Mouse (Mus musculus): ENCODE measurements around the gene Cblc.

Cblc gene

GRCm38 (mm10) chr7:19749389-19750216, 47.0 kb downstream of the Cblc start:
- DNase-seq = peak; percentile 88

- no peak for DNase-seq
Measured at GRCm38 (mm10) chr7:19748219-19749195, 48.1 kb downstream of the Cblc start.

GRCm38 (mm10) chr7:19747420-19748218, 49.0 kb downstream of the Cblc start:
- DNase-seq = no peak

GRCm38 (mm10) chr7:19746426-19747201, 50.0 kb downstream of the Cblc start:
- DNase-seq = no peak

- DNase-seq = no peak
Measured at GRCm38 (mm10) chr7:19745971-19746370, 50.6 kb downstream of the Cblc start.

- no peak for DNase-seq
Measured at GRCm38 (mm10) chr7:19744590-19745385, 51.8 kb downstream of the Cblc start.

GRCm38 (mm10) chr7:19743791-19744190, 52.8 kb downstream of the Cblc start:
- no peak for DNase-seq

GRCm38 (mm10) chr7:19742468-19742867, 54.1 kb downstream of the Cblc start:
- DNase-seq = no peak

- no peak for DNase-seq
Measured at GRCm38 (mm10) chr7:19741329-19742031, 55.1 kb downstream of the Cblc start.

- no peak for DNase-seq
Measured at GRCm38 (mm10) chr7:19740269-19740668, 56.3 kb downstream of the Cblc start.

- DNase-seq = no peak
Measured at GRCm38 (mm10) chr7:19738771-19739170, 57.8 kb downstream of the Cblc start.

DNA sequence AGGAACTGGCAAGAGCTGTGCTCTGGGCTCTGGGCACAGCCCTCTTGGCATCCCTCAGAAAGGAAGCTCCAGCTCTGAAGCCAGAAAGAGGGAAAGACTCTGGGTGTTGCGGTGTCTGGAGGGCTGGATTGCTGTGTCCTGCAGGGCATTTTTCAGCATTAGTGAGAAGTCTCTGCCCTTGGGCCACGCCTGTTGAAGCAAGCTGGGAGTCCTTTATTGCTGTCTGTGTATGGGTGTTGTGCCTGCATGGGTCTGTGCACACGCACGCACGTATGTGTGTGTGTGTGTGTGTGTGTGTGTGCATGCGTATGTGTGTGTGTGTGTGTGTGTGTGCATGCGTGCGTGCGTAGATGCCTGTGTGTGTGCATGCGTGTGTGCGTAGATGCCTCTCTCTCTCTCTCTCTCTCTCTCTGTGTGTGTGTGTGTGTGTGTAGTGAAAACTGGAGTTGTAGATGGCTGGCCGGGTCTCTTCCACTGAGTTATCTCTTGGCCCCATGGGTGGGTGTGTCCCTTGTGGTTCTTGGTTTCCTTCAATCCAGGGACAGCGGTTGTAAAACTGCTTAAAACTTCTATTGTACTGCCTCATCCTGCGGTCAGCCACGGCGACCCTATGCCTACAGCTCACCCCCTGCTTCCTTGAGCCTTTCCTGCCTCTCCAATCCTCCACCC, 60.1 kb downstream of the Cblc start:
- no peak for DNase-seq

DNA sequence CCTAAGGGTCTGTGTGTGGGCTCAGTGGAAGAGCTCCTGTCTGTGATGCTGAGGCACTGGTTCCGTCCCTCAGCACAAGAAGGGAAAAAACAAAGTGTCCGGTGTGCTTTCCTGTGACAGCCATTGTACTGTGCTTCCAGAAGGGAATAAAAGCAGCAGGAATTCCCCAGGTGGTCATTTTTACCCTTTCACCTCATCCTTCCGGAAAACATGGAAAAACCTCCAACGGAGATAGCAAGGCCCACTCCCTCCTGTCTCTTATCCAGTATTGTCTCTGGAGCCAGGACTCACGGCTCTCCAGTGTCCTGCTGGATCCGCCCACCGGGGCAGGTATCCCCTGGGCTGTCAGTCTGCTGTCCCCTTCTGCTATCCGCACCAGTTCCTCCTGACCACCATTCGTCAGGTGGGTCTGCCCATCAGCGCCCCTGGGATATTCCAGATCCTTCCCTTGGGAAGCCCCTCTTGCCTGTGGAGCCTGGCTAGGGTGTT, 62.4 kb downstream of the Cblc start:
- no peak for DNase-seq

All from right cerebral cortex, adult 18-20 months (tissue).